Mouse (Mus musculus): ENCODE results near the gene Slc22a2.
A peak's percentile ranks its signal among the peaks of the same experiment; 100 is the strongest.
"Not testable (repeated sequence)": the region's sequence is repeated elsewhere in the genome, so short reads cannot be mapped to it uniquely, and the experiment has no call there.

The Slc22a2 gene

GRCm38 (mm10) chr17:12583991-12584390 lies at the start of gene Slc22a2:
TSS of gene Slc22a2 (plus strand) at chr17:12584132.
- no peak for DNase-seq

GRCm38 (mm10) chr17:12534353-12535145 lies 49.4 kb upstream of the Slc22a2 start:
- peak; percentile 71 to 76 for DNase-seq

- DNase-seq = no peak
These were observed 21.7 kb upstream of the Slc22a2 start for GRCm38 (mm10) chr17:12562215-12562614.

GRCm38 (mm10) chr17:12564481-12565000 lies 19.4 kb upstream of the Slc22a2 start:
- not testable (repeated sequence) for DNase-seq

GRCm38 (mm10) chr17:12565443-12565842 lies 18.5 kb upstream of the Slc22a2 start:
- no peak for DNase-seq

- no peak for DNase-seq
These were observed 12.6 kb upstream of the Slc22a2 start for GRCm38 (mm10) chr17:12571316-12571715.

- DNase-seq = no peak
These were observed 11.9 kb upstream of the Slc22a2 start for GRCm38 (mm10) chr17:12571924-12572463.

- DNase-seq = no peak
These were observed 8.5 kb upstream of the Slc22a2 start for GRCm38 (mm10) chr17:12575391-12575790.

- no peak for DNase-seq
These were observed 6.8 kb upstream of the Slc22a2 start for GRCm38 (mm10) chr17:12577096-12577495.

GRCm38 (mm10) chr17:12585366-12585765 lies 1.4 kb downstream of the Slc22a2 start:
- DNase-seq = no peak

- no peak for DNase-seq
These were observed 3.0 kb downstream of the Slc22a2 start for GRCm38 (mm10) chr17:12586966-12587365.

GRCm38 (mm10) chr17:12588801-12589247 lies 4.9 kb downstream of the Slc22a2 start:
- DNase-seq = no peak

GRCm38 (mm10) chr17:12590911-12591625 lies 7.1 kb downstream of the Slc22a2 start:
- no peak for DNase-seq

- peak in 1 of 2 experiments; percentile 7 for DNase-seq
These were observed 12.0 kb downstream of the Slc22a2 start for GRCm38 (mm10) chr17:12595846-12596515.

GRCm38 (mm10) chr17:12606634-12607033 lies 22.7 kb downstream of the Slc22a2 start:
- DNase-seq = no peak

- no peak for DNase-seq
These were observed 23.3 kb downstream of the Slc22a2 start for GRCm38 (mm10) chr17:12607202-12607601.

- DNase-seq = no peak
These were observed 30.8 kb downstream of the Slc22a2 start for GRCm38 (mm10) chr17:12614511-12615385.

GRCm38 (mm10) chr17:12615429-12615828 lies 31.5 kb downstream of the Slc22a2 start:
- DNase-seq = no peak

GRCm38 (mm10) chr17:12619641-12620040 lies 35.7 kb downstream of the Slc22a2 start:
- no peak for DNase-seq

GRCm38 (mm10) chr17:12627983-12628382 lies 44.1 kb downstream of the Slc22a2 start:
- no peak for DNase-seq

- DNase-seq = no peak
These were observed 47.2 kb downstream of the Slc22a2 start for GRCm38 (mm10) chr17:12630976-12631730.

Measured in cerebellum, adult 18-20 months (tissue).